Mouse (Mus musculus): ENCODE results near the gene Cluap1. TPM values are rescaled to one million over a fixed set of nuclear protein-coding genes. Genes with fewer than 3 reads are reported as not detected.
A peak's percentile ranks its signal among the peaks of the same experiment; 100 is the strongest.
"Not testable (repeated sequence)": the region's sequence is repeated elsewhere in the genome, so short reads cannot be mapped to it uniquely, and the experiment has no call there.

Cluap1 gene
- polyA plus RNA-seq, 1 experiment from 2014 or later: 27.3 TPM

DNA sequence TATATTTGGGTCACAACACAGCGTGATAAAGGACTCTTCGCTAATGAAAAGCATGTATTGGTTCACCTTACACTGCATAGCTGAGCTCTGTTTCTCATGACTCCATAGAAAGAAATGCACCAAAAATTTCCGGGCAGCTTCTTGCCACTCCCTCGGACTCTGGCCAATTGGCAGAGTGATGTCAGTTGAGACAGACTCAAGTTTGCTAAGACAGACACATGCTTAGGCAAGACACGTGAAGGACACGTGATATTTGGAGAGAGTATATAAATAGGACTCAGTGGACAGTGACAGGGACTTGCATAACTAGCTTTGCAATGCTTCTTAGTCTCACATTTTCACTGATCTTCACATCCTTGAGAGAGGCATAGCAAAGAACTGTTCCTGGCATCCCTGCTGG, 47.8 kb downstream of the Cluap1 start:
- Histone ChIP-seq H3K4me3 (ENCODE audit: low read depth, low read length) (no peak overlapping the region), H3K9me3 (replicated peaks; ENCODE audit: control insufficient read depth, low read length) (no peaks in the 10 kb centered on the region), H3K4me1 (ENCODE audit: control insufficient read depth, insufficient read depth, low read length) (no peaks in the 10 kb centered on the region), H3K9ac (replicated peaks; ENCODE audit: low read length) (no peak overlapping the region), H3K36me3 (replicated peaks; ENCODE audit: control insufficient read depth, insufficient read depth, low read depth, low read length) (no peaks in the 10 kb centered on the region), H3K27ac (replicated peaks; ENCODE audit: low read depth, low read length) (no peak overlapping the region), H3K4me2 (ENCODE audit: low read depth, low read length) (no peak overlapping the region), H3K27me3 (ENCODE audit: control insufficient read depth, insufficient read depth, low read length) (no peaks in the 10 kb centered on the region)
- WGBS: 79% methylated on average over 6 of the region's 6 CpGs
- ATAC-seq (replicated peaks; ENCODE audit: insufficient number of reproducible peaks, low FRiP score, low TSS enrichment, low read depth) (no peak), DNase-seq (ENCODE audit: low spot score) (no peak)

- H3K4me2 ChIP-seq (ENCODE audit: low read depth, low read length): no peak overlapping the region
- no peak overlapping the region for H3K4me3 ChIP-seq (ENCODE audit: low read depth, low read length)
- no peaks in the 10 kb centered on the region for H3K4me1 ChIP-seq (ENCODE audit: control insufficient read depth, insufficient read depth, low read length)
- H3K9ac ChIP-seq (replicated peaks; ENCODE audit: low read length): no peak overlapping the region
- H3K27me3 ChIP-seq (ENCODE audit: control insufficient read depth, insufficient read depth, low read length): no peaks in the 10 kb centered on the region
- DNase-seq (ENCODE audit: low spot score) (no peak), ATAC-seq (replicated peaks; ENCODE audit: insufficient number of reproducible peaks, low FRiP score, low TSS enrichment, low read depth) (no peak)
- no peaks in the 10 kb centered on the region for H3K9me3 ChIP-seq (replicated peaks; ENCODE audit: control insufficient read depth, low read length)
- H3K27ac ChIP-seq (replicated peaks; ENCODE audit: low read depth, low read length): no peak overlapping the region
- no peaks in the 10 kb centered on the region for H3K36me3 ChIP-seq (replicated peaks; ENCODE audit: control insufficient read depth, insufficient read depth, low read depth, low read length)
- 73% methylated on average over 2 of the region's 2 CpGs for WGBS
Measured at GRCm38 (mm10) chr16:3959261-3959660, 50.7 kb downstream of the Cluap1 start.

GRCm38 (mm10) chr16:3964990-3965389, 56.4 kb downstream of the Cluap1 start:
- Histone ChIP-seq H3K4me3 (ENCODE audit: low read depth, low read length) (no peak overlapping the region), H3K4me1 (ENCODE audit: control insufficient read depth, insufficient read depth, low read length) (no peaks in the 10 kb centered on the region), H3K36me3 (replicated peaks; ENCODE audit: control insufficient read depth, insufficient read depth, low read depth, low read length) (no peaks in the 10 kb centered on the region), H3K4me2 (ENCODE audit: low read depth, low read length) (no peak overlapping the region), H3K27ac (replicated peaks; ENCODE audit: low read depth, low read length) (no peak overlapping the region), H3K9ac (replicated peaks; ENCODE audit: low read length) (no peak overlapping the region), H3K9me3 (replicated peaks; ENCODE audit: control insufficient read depth, low read length) (no peaks in the 10 kb centered on the region), H3K27me3 (ENCODE audit: control insufficient read depth, insufficient read depth, low read length) (no peaks in the 10 kb centered on the region)
- WGBS: 84% methylated on average over 10 of the region's 10 CpGs
- ATAC-seq (replicated peaks; ENCODE audit: insufficient number of reproducible peaks, low FRiP score, low TSS enrichment, low read depth) (no peak), DNase-seq (ENCODE audit: low spot score) (no peak)

DNA sequence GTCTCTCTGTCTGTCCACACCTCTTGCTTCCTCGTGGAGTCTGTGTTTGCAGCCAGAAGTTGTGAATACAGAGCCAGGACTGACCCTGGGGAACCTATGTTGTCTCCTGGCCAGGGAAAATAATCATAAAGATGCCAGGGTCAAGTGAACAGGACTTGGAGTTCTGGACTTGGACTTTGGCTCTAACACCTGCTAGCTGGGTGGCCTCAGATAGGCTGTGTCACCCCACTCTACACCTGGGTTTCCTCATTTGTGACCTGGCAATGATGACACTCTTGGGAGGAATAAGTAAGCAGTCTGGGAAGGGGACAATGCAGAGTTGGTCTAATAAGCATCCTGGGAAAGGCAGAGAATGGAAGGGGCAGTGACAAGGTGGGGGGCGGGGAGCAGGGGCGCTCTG, 56.9 kb downstream of the Cluap1 start:
- ATAC-seq (replicated peaks; ENCODE audit: insufficient number of reproducible peaks, low FRiP score, low TSS enrichment, low read depth): no peak

DNA sequence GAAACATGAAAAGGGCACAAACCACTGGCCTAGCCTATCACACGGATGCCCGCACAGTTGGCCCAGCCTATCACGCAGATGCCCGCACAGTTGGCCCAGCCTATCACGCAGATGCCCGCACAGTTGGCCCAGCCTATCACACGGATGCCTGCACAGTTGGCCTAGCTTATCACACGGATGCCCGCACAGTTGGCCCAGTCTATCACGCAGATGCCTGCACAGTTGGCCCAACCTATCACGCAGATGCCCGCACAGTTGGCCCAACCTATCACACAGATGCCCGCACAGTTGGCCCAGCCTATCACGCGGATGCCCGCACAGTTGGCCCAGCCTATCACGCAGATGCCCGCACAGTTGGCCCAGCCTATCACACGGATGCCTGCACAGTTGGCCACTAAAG, 65.9 kb downstream of the Cluap1 start:
- H3K4me1 ChIP-seq (ENCODE audit: control insufficient read depth, insufficient read depth, low read length); ATAC-seq (replicated peaks; ENCODE audit: insufficient number of reproducible peaks, low FRiP score, low TSS enrichment, low read depth); DNase-seq (ENCODE audit: low spot score); H3K27me3 ChIP-seq (ENCODE audit: control insufficient read depth, insufficient read depth, low read length); H3K4me3 ChIP-seq (ENCODE audit: low read depth, low read length); H3K9me3 ChIP-seq (replicated peaks; ENCODE audit: control insufficient read depth, low read length); H3K9ac ChIP-seq (replicated peaks; ENCODE audit: low read length); H3K27ac ChIP-seq (replicated peaks; ENCODE audit: low read depth, low read length); H3K4me2 ChIP-seq (ENCODE audit: low read depth, low read length); H3K36me3 ChIP-seq (replicated peaks; ENCODE audit: control insufficient read depth, insufficient read depth, low read depth, low read length): not testable (repeated sequence)
- WGBS: 93% methylated on average over 19 of the region's 19 CpGs

More for the DNA sequence above, 56.9 kb downstream of the Cluap1 start:
- Histone ChIP-seq H3K27ac (replicated peaks; ENCODE audit: low read depth, low read length) (no peak overlapping the region), H3K4me2 (ENCODE audit: low read depth, low read length) (no peak overlapping the region), H3K4me3 (ENCODE audit: low read depth, low read length) (no peak overlapping the region), H3K36me3 (replicated peaks; ENCODE audit: control insufficient read depth, insufficient read depth, low read depth, low read length) (no peaks in the 10 kb centered on the region), H3K4me1 (ENCODE audit: control insufficient read depth, insufficient read depth, low read length) (no peaks in the 10 kb centered on the region), H3K9ac (replicated peaks; ENCODE audit: low read length) (no peak overlapping the region), H3K27me3 (ENCODE audit: control insufficient read depth, insufficient read depth, low read length) (no peaks in the 10 kb centered on the region), H3K9me3 (replicated peaks; ENCODE audit: control insufficient read depth, low read length) (no peaks in the 10 kb centered on the region)
- no peak for DNase-seq (ENCODE audit: low spot score)
- 83% methylated on average over 3 of the region's 3 CpGs for WGBS

GRCm38 (mm10) chr16:3975658-3976057, 67.1 kb downstream of the Cluap1 start:
- no peaks in the 10 kb centered on the region for H3K27me3 ChIP-seq (ENCODE audit: control insufficient read depth, insufficient read depth, low read length)
- ATAC-seq (replicated peaks; ENCODE audit: insufficient number of reproducible peaks, low FRiP score, low TSS enrichment, low read depth): no peak
- no peaks in the 10 kb centered on the region; the same call in none of the 2 replicates for H3K36me3 ChIP-seq (replicated peaks; ENCODE audit: control insufficient read depth, insufficient read depth, low read depth, low read length)
- WGBS: 87% methylated on average over 7 of the region's 7 CpGs
- no peak for DNase-seq (ENCODE audit: low spot score)
- H3K27ac ChIP-seq (replicated peaks; ENCODE audit: low read depth, low read length): no peak overlapping the region
- H3K9ac ChIP-seq (replicated peaks; ENCODE audit: low read length): no peak overlapping the region
- no peaks in the 10 kb centered on the region for H3K4me1 ChIP-seq (ENCODE audit: control insufficient read depth, insufficient read depth, low read length)
- H3K4me2 ChIP-seq (ENCODE audit: low read depth, low read length): no peak overlapping the region
- no peaks in the 10 kb centered on the region for H3K9me3 ChIP-seq (replicated peaks; ENCODE audit: control insufficient read depth, low read length)
- no peak overlapping the region for H3K4me3 ChIP-seq (ENCODE audit: low read depth, low read length)

DNA sequence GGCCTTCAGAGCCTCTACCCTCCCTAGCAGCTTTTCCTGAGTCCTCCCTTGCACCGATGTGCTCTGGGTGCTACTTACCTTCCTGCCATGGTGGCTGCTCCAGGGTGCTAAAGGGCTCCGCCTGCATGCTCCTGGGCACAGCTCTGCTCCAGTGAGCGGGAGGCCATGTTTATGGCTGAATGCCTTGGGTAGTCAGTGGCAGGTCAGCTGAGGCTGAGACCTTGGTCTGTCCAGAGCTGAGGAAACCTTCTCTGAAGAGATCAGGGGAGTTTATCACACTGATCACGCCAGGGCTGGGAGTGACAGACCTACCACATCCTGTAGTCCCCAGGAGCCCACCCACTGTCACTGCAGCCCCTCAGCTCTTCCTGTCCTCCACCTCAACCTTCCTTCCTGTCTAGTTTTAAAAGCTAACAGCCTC, 67.7 kb downstream of the Cluap1 start, which contains the start of gene Nlrc3:
TSS of gene Nlrc3 (minus strand) at position 382 of the 421 bp plus-strand sequence.
- WGBS: 68% methylated on average over 4 of the region's 4 CpGs
- peaks cover under 1% of the 10 kb centered on the region for H3K36me3 ChIP-seq (replicated peaks; ENCODE audit: control insufficient read depth, insufficient read depth, low read depth, low read length)
- no peaks in the 10 kb centered on the region for H3K27me3 ChIP-seq (ENCODE audit: control insufficient read depth, insufficient read depth, low read length)
- 0 out of 2 replicates have a peak, but pooled peaks have one; percentile 21 for ATAC-seq (replicated peaks; ENCODE audit: insufficient number of reproducible peaks, low FRiP score, low TSS enrichment, low read depth)
- H3K27ac ChIP-seq (replicated peaks; ENCODE audit: low read depth, low read length): no peak within 1 kb of the TSS
- no peak within 1 kb of the TSS for H3K9ac ChIP-seq (replicated peaks; ENCODE audit: low read length)
- no peaks in the 10 kb centered on the region for H3K4me1 ChIP-seq (ENCODE audit: control insufficient read depth, insufficient read depth, low read length)
- no peak for DNase-seq (ENCODE audit: low spot score)
- no peak within 1 kb of the TSS for H3K4me2 ChIP-seq (ENCODE audit: low read depth, low read length)
- H3K4me3 ChIP-seq (ENCODE audit: low read depth, low read length): no peak within 1 kb of the TSS
- no peaks in the 10 kb centered on the region for H3K9me3 ChIP-seq (replicated peaks; ENCODE audit: control insufficient read depth, low read length)

DNA sequence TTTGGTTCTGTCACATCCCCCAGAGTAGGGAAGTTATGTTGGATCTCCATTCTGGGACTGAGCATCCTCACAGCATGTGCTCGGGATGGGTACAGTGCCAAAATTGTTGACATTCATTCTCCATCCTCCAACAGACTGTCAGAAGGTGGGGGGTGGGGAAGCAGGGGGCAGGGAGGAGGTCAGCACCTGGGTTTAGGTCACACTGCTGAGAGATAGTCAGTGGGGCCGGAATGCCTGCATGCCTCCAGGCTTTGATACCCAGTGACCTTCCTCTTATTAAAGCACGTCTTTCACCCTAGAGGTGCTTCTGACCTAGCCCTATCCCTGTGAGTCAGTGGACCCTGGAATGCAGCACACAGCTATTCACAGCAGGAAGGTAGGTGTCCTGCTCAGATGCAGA, 68.1 kb downstream of the Cluap1 start:
- Histone ChIP-seq H3K9ac (replicated peaks; ENCODE audit: low read length) (no peak overlapping the region), H3K4me1 (ENCODE audit: control insufficient read depth, insufficient read depth, low read length) (no peaks in the 10 kb centered on the region), H3K27ac (replicated peaks; ENCODE audit: low read depth, low read length) (no peak overlapping the region), H3K4me2 (ENCODE audit: low read depth, low read length) (no peak overlapping the region), H3K9me3 (replicated peaks; ENCODE audit: control insufficient read depth, low read length) (no peaks in the 10 kb centered on the region), H3K36me3 (replicated peaks; ENCODE audit: control insufficient read depth, insufficient read depth, low read depth, low read length) (peaks cover 4% of the 10 kb centered on the region), H3K4me3 (ENCODE audit: low read depth, low read length) (no peak overlapping the region), H3K27me3 (ENCODE audit: control insufficient read depth, insufficient read depth, low read length) (no peaks in the 10 kb centered on the region)
- DNase-seq (ENCODE audit: low spot score) (no peak), ATAC-seq (replicated peaks; ENCODE audit: insufficient number of reproducible peaks, low FRiP score, low TSS enrichment, low read depth) (no peak)
- 19% methylated on average over 3 of the region's 3 CpGs for WGBS

All from embryonic facial prominence, embryonic 11.5 days (tissue).